Mouse (Mus musculus) neural tube, embryonic 14.5 days (tissue): ENCODE results near the gene Atg2a. TPM values are rescaled to one million over a fixed set of nuclear protein-coding genes. Genes with fewer than 3 reads are reported as not detected.

Source experiments
- ATAC-seq: fragments of 200-750 bp; cut with Nextera tagmentation; 2 replicates; pipeline ENCODE4 v1.8.0; 2017; ENCODE audit warnings: low read depth, mild to moderate bottlenecking, moderate TSS enrichment, moderate library complexity
- H3K27ac ChIP-seq: fragments of 300-500 bp; sonication (generic); 2 replicates; pipeline ENCODE4 v1.5.1; 2014; ENCODE audit warnings: low read depth, mild to moderate bottlenecking, control low read depth, low read length, moderate library complexity, mixed read lengths
- H3K27me3 ChIP-seq: fragments of 300-500 bp; sonication (generic); 2 replicates; pipeline ENCODE4 v1.6.1; 2014; ENCODE audit warnings: low read length; ENCODE audit not compliant: control insufficient read depth, insufficient read depth
- H3K36me3 ChIP-seq: fragments of 300-500 bp; sonication (generic); 2 replicates; pipeline ENCODE4 v1.6.1; 2014; ENCODE audit warnings: low read length, mixed read lengths; ENCODE audit not compliant: control insufficient read depth, insufficient read depth
- H3K4me1 ChIP-seq: fragments of 300-500 bp; sonication (generic); 2 replicates; pipeline ENCODE4 v1.6.1; 2014; ENCODE audit warnings: low read length; ENCODE audit not compliant: control insufficient read depth, insufficient read depth
- H3K4me2 ChIP-seq: fragments of 300-500 bp; sonication (generic); 2 replicates; pipeline ENCODE4 v1.6.1; 2014; ENCODE audit warnings: mild to moderate bottlenecking, low read depth, low read length, control low read depth
- H3K4me3 ChIP-seq: fragments of 300-500 bp; sonication (generic); 2 replicates; pipeline ENCODE4 v1.5.1; 2014; ENCODE audit warnings: low read depth, low read length, control low read depth, mixed read lengths
- H3K9ac ChIP-seq: fragments of 300-500 bp; sonication (generic); replicated peaks from 2 replicates; pipeline ENCODE4 v1.6.1; 2014; ENCODE audit warnings: low read depth, mild to moderate bottlenecking, control low read depth, low read length, mixed read lengths
- H3K9me3 ChIP-seq: fragments of 300-500 bp; sonication (generic); 2 replicates; pipeline ENCODE4 v1.6.1; 2016; ENCODE audit warnings: low read length; ENCODE audit not compliant: control insufficient read depth
- WGBS: fragments of 180-500 bp; shearing (Covaris S2); extraction: QIAGEN DNeasy Blood & Tissue Kit; methylation state at CpG from one replicate; pipeline ENCODE4 v1.1.7; 2014; 5-methylcytosine and 5-hydroxymethylcytosine counted together
- polyA plus RNA-seq: library from polyadenylated mRNA; unstranded; fragments of >200 nt; fragmentation: Nextera tagmentation; extraction: Ambion mirVana; gene quantifications from 2 replicates; pipeline ENCODE4 v1.2.1, GENCODE M21; 2014

Gene Atg2a
- polyA plus RNA-seq, 1 experiment from 2014 or later = 16.1 TPM

DNA sequence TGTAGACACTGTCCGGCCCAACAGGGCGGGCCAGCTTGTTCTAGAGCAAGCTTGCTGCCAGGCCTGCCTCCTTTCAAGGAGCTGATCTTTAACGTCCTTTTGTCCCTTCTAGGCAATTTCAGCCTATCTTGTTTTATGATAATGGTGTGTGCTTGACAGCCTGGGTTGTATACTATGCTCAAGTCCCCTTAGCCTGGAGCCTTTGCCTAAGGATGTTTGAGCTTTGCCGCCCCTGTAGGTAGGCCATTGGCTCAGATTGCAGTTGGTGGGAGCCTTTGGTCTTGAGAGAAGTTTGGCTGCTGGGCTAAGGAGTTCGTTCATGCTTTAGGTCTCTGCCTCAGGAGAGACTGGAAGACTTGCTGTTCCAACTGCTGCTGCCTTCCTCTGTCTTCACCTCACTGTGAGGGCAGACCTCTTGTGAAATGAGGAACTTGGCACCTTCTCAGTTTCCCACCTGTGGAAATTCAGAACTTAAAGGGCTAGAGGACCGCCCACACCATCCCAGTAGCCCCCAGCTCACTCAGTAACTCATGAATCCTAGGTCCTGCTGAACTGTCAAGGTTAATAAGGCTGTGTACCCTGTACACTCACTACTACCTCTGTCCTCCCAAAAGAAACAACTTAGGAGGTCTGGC lies 37.1 kb downstream of the Atg2a start:
- 34% methylated on average over 6 of the region's 6 CpGs for WGBS
- Histone ChIP-seq H3K9ac (peak overlapping the region; percentile 72), H3K27ac (no peak overlapping the region), H3K36me3 (peaks cover 25% of the 10 kb centered on the region), H3K4me2 (peak overlapping the region; percentile 100), H3K4me1 (peaks cover 24% of the 10 kb centered on the region), H3K4me3 (peak overlapping the region; percentile 79), H3K27me3 (no peaks in the 10 kb centered on the region), H3K9me3 (no peaks in the 10 kb centered on the region)
- ATAC-seq = no peak

DNA sequence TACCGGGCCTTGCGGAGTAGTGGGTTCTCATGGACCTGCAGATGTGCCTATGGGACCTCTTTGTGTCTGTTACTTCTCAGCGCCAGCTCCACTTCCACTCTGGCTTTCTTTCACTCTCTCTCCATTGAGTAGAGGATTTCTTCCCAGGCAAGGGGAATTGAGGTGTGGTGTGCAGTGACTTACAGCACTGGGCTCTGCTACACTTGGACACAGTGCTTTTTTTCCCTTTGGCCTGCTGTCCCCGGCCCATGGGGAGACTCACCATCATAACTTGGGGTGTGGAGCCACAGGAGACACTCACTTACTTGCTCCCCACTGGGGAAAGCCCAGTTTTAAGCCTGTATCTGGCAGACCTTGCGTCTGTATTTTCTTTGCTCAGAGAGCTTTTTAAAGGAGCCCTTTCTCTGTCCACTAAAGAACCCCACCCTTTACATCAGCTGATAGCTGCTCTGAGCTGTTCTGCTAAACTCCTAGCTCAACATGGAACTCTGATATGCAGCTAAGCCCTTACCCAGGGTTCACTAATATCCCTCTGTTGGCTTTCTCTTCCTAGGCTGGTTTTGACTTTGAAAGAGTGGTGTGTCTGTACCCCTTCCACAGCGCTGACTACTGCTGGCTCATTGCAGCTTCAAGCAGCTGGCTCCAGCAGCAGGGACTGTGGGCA lies 38.1 kb downstream of the Atg2a start:
- WGBS = 69% methylated on average over 6 of the region's 6 CpGs

GRCm38 (mm10) chr19:6280554-6280953 lies 39.1 kb downstream of the Atg2a start:
- Histone ChIP-seq H3K9ac (peak overlapping the region; percentile 11; the same call in 1 of the 2 replicates), H3K27me3 (no peaks in the 10 kb centered on the region), H3K36me3 (peaks cover 34% of the 10 kb centered on the region), H3K4me3 (no peak overlapping the region), H3K4me2 (no peak overlapping the region), H3K4me1 (peaks cover 24% of the 10 kb centered on the region), H3K9me3 (no peaks in the 10 kb centered on the region), H3K27ac (no peak overlapping the region)
- 94% methylated on average over 7 of the region's 7 CpGs for whole genome bisulfite sequencing
- ATAC-seq = no peak

More for the DNA sequence above, 38.1 kb downstream of the Atg2a start:
- Histone ChIP-seq H3K36me3 (peaks cover 32% of the 10 kb centered on the region), H3K9me3 (no peaks in the 10 kb centered on the region), H3K4me1 (peaks cover 24% of the 10 kb centered on the region), H3K4me3 (peak overlapping the region; percentile 79; the same call in 1 of the 2 replicates), H3K27ac (no peak overlapping the region; the same call in 1 of the 2 replicates), H3K9ac (0 out of 2 replicates have a peak overlapping the region, but pooled peaks have one; percentile 29), H3K27me3 (no peaks in the 10 kb centered on the region), H3K4me2 (peak overlapping the region; percentile 100)
- ATAC-seq = no peak

- H3K4me3 ChIP-seq = no peak overlapping the region
- H3K27ac ChIP-seq = no peak overlapping the region
- H3K9ac ChIP-seq = 0 out of 2 replicates have a peak overlapping the region, but pooled peaks have one; percentile 11
- H3K27me3 ChIP-seq = no peaks in the 10 kb centered on the region
- WGBS = 86% methylated on average over 14 of the region's 14 CpGs
- no peaks in the 10 kb centered on the region for H3K9me3 ChIP-seq
- H3K36me3 ChIP-seq = peaks cover 37% of the 10 kb centered on the region
- H3K4me2 ChIP-seq = no peak overlapping the region
- peaks cover 24% of the 10 kb centered on the region for H3K4me1 ChIP-seq
- no peak for ATAC-seq
These were observed 39.9 kb downstream of the Atg2a start for GRCm38 (mm10) chr19:6281122-6282020.

DNA sequence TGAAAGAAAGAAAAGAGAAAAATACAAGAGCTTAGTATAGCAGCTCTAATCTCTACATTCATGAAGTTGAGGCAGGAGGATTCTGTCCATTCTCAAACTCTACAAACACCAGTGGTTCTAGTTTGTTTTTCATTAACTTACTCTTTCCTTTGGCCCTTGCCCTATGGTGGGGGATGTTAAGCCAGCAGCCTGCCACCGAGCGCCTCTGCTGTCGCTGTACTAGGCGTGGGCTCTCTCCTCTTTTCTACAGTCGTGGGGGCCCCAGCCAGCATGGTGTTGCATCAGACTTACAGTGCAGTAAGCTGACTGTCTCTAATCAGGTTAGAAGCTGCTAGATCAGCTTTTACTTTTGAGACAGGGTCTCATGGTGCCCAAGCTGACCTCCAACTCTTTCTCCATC lies 41.5 kb downstream of the Atg2a start:
- Histone ChIP-seq H3K9ac (no peak overlapping the region), H3K27ac (no peak overlapping the region), H3K4me3 (no peak overlapping the region), H3K9me3 (no peaks in the 10 kb centered on the region), H3K4me1 (peaks cover 21% of the 10 kb centered on the region), H3K36me3 (peaks cover 37% of the 10 kb centered on the region), H3K27me3 (no peaks in the 10 kb centered on the region), H3K4me2 (no peak overlapping the region)
- no peak for ATAC-seq
- WGBS = 91% methylated on average over 5 of the region's 5 CpGs

GRCm38 (mm10) chr19:6284502-6284901 lies 43.0 kb downstream of the Atg2a start:
- no peak overlapping the region for H3K4me3 ChIP-seq
- no peaks in the 10 kb centered on the region for H3K27me3 ChIP-seq
- H3K9me3 ChIP-seq = no peaks in the 10 kb centered on the region
- H3K4me2 ChIP-seq = no peak overlapping the region
- H3K4me1 ChIP-seq = peaks cover 6% of the 10 kb centered on the region
- WGBS = 95% methylated on average over 12 of the region's 12 CpGs
- no peak overlapping the region for H3K9ac ChIP-seq
- no peak for ATAC-seq
- peaks cover 37% of the 10 kb centered on the region for H3K36me3 ChIP-seq
- H3K27ac ChIP-seq = no peak overlapping the region

- no peaks in the 10 kb centered on the region for H3K27me3 ChIP-seq
- no peak overlapping the region for H3K27ac ChIP-seq
- no peak overlapping the region for H3K4me3 ChIP-seq
- H3K36me3 ChIP-seq = peaks cover 37% of the 10 kb centered on the region
- no peak overlapping the region for H3K4me2 ChIP-seq
- H3K9me3 ChIP-seq = no peaks in the 10 kb centered on the region
- no peaks in the 10 kb centered on the region; the same call in 1 of the 2 replicates for H3K4me1 ChIP-seq
- no peak for ATAC-seq
- H3K9ac ChIP-seq = no peak overlapping the region
- WGBS = 85% methylated on average over 8 of the region's 8 CpGs
These were observed 43.8 kb downstream of the Atg2a start for GRCm38 (mm10) chr19:6285226-6285625.

DNA sequence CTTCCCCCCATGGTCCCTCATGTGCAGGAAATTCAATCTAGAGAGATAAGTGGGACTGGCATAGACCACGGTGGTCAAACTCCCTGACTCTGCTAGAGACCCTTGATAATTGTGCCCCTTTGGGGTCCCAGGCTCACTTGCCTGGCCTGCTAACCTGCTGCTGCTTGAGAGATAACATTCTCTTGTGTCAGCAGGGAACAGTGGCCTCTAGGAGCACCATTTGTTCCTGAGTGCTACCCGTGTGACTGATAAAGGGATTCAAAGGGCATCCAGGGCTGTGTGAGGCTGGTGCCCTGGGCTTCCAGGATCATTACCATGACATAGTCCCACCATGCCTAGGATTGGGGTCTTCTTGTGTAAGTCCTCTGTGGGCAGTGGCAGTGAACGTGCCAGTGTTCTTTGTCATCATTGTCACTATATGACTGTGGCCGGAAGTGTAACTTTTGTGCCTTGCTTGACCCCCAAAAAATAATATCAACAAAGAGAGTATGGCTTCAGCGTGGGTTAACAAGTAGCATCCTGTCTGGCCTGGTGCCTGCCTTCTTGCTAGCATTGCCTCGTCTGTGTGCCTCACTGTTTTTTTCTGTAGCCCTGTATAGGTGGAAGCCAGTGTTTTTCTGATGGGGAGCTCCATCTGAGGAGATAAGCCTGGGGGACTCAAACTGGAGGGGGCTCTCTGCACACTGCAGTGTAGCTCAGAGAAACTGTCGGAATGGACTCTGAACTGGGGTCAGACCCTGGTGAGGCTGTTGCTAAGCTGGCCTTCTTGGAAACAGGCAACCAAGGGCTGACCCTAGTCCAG lies 44.4 kb downstream of the Atg2a start:
- Histone ChIP-seq H3K27ac (no peak overlapping the region), H3K4me2 (no peak overlapping the region), H3K27me3 (no peaks in the 10 kb centered on the region), H3K4me1 (no peaks in the 10 kb centered on the region; the same call in 1 of the 2 replicates), H3K4me3 (no peak overlapping the region), H3K36me3 (peaks cover 34% of the 10 kb centered on the region), H3K9ac (no peak overlapping the region), H3K9me3 (no peaks in the 10 kb centered on the region)
- WGBS = 79% methylated on average over 7 of the region's 7 CpGs
- no peak for ATAC-seq
